8 mouse cellular contexts compared by ENCODE assay signal in genomic region chr5:75156554-75157036, GRCm38 (mm10). TPM values are rescaled to one million over a fixed set of nuclear protein-coding genes. Genes with fewer than 3 reads are reported as not detected.
DNase-seq lines count a peak whose midpoint lies in the region; ATAC-seq lines count a peak whose summit lies in the region.

No protein-coding gene starts in this region.

- peak overlapping the region; percentile 83 for H3K27ac ChIP-seq in hindbrain, embryonic 10.5 days
- no peak overlapping the region for H3K27ac ChIP-seq in liver, embryonic 12.5 days
- no peak overlapping the region for H3K27ac ChIP-seq in neural tube, embryonic 15.5 days (replicated peaks)

- under 1% methylated on average over 21 of the region's 21 CpGs for WGBS in hindbrain, embryonic 10.5 days
- WGBS in liver, embryonic 12.5 days (ENCODE audit: insufficient replicate concordance), result under 1% methylated on average over 21 of the region's 21 CpGs
- WGBS in neural tube, embryonic 15.5 days, result 1% methylated on average over 21 of the region's 21 CpGs

- DNase-seq in adrenal gland, postnatal 36 days, result peak; percentile 18 to 26
- DNase-seq in adrenal gland, adult 18-20 months (ENCODE audit: low spot score in 2 of 2), result no peak
- peak; percentile 38 for DNase-seq in urinary bladder, postnatal 14 days (ENCODE audit: low spot score)
- no peak for DNase-seq in urinary bladder, postnatal 36 days (ENCODE audit: low spot score in 2 of 2)
- peak; percentile 67 for DNase-seq in hindbrain, embryonic 10.5 days (ENCODE audit: low spot score)
- DNase-seq in gastrocnemius, adult 18-20 months (ENCODE audit: low spot score), result no peak

- peaks cover 38% of the 10 kb centered on the region for H3K4me1 ChIP-seq in hindbrain, embryonic 10.5 days (replicated peaks)
- 0 out of 2 replicates have a peak, but pooled peaks cover 13% of the 10 kb centered on the region for H3K4me1 ChIP-seq in liver, embryonic 12.5 days
- peaks cover 49% of the 10 kb centered on the region for H3K4me1 ChIP-seq in neural tube, embryonic 15.5 days

- ATAC-seq in liver, embryonic 12.5 days, result peak; percentile 25
- ATAC-seq in neural tube, embryonic 15.5 days (ENCODE audit: low FRiP score), result peak; percentile 36

- H3K4me2 ChIP-seq in liver, embryonic 12.5 days, result peak overlapping the region; percentile 67
- H3K4me2 ChIP-seq in neural tube, embryonic 15.5 days, result peak overlapping the region; percentile 71

- peak overlapping the region; percentile 60 for H3K4me3 ChIP-seq in hindbrain, embryonic 10.5 days
- H3K4me3 ChIP-seq in liver, embryonic 12.5 days, result peak overlapping the region; percentile 43
- peak overlapping the region; percentile 40 for H3K4me3 ChIP-seq in neural tube, embryonic 15.5 days (replicated peaks)

- H3K27me3 ChIP-seq in hindbrain, embryonic 10.5 days (ENCODE audit: insufficient read depth, poor library complexity, severe bottlenecking), result peaks cover 49% of the 10 kb centered on the region
- peaks cover 77% of the 10 kb centered on the region for H3K27me3 ChIP-seq in liver, embryonic 12.5 days (replicated peaks)
- peaks cover 39% of the 10 kb centered on the region for H3K27me3 ChIP-seq in neural tube, embryonic 15.5 days (replicated peaks)

- no peaks in the 10 kb centered on the region for H3K36me3 ChIP-seq in hindbrain, embryonic 10.5 days
- no peaks in the 10 kb centered on the region for H3K36me3 ChIP-seq in liver, embryonic 12.5 days
- no peaks in the 10 kb centered on the region for H3K36me3 ChIP-seq in neural tube, embryonic 15.5 days

- no peaks in the 10 kb centered on the region for H3K9me3 ChIP-seq in hindbrain, embryonic 10.5 days
- H3K9me3 ChIP-seq in liver, embryonic 12.5 days (replicated peaks), result no peaks in the 10 kb centered on the region
- H3K9me3 ChIP-seq in neural tube, embryonic 15.5 days (replicated peaks), result no peaks in the 10 kb centered on the region

- H3K9ac ChIP-seq in liver, embryonic 12.5 days, result no peak overlapping the region
- H3K9ac ChIP-seq in neural tube, embryonic 15.5 days (replicated peaks), result peak overlapping the region; percentile 24

RNA-seq across cellular contexts. Expression of gene Pdgfra, which starts 4.5 kb away (rescaled TPM):
- total RNA-seq in adrenal gland, postnatal 36 days (2021), result 10 to 100 TPM; 33.4 to 48.2 TPM
- total RNA-seq in adrenal gland, adult 18-20 months (2021), result 10 to 100 TPM; 32.4 to 39.2 TPM
- 20.4 and 23.3 TPM in 2 replicates for polyA plus RNA-seq in hindbrain, embryonic 10.5 days (2016; fragmentation: Nextera tagmentation; extraction: Ambion mirVana)
- 7.9 and 10.4 TPM in 2 replicates for polyA plus RNA-seq in liver, embryonic 12.5 days (2016; fragmentation: Nextera tagmentation; extraction: Ambion mirVana)
- polyA plus RNA-seq in neural tube, embryonic 15.5 days (2015; fragmentation: Nextera tagmentation; extraction: Ambion mirVana), result 16.0 and 18.9 TPM in 2 replicates
- 10 to 100 TPM; 14.2 to 15.0 TPM for total RNA-seq in gastrocnemius, adult 18-20 months (2021)

Comparison
In these comparisons a context has a peak if more than half of its experiments do, and no peak if none do; other contexts are left out.
1. DNase-seq: peak in adrenal gland, postnatal 36 days (2 of 2), urinary bladder, postnatal 14 days (single experiment) and hindbrain, embryonic 10.5 days (single experiment); none in adrenal gland, adult 18-20 months (0 of 2), urinary bladder, postnatal 36 days (0 of 2) and gastrocnemius, adult 18-20 months (single experiment).
2. Peak in every context shown above with its lines, with median percentiles within 50 percentile points of each other: H3K4me3 ChIP-seq.